Mouse (Mus musculus) liver, embryonic 14.5 days (tissue): ENCODE data around the gene Chst11.

Experiments used
- CTCF ChIP-seq: IDR thresholded peaks from 2 replicates; pipeline ENCODE4 v1.5.1; 2016; ENCODE audit warnings: antibody characterized with exemption, low read depth, control low read depth
- EP300 ChIP-seq: IDR thresholded peaks from 2 replicates; pipeline ENCODE4 v1.6.1; 2016; ENCODE audit warnings: antibody characterized with exemption, low read depth

DNA sequence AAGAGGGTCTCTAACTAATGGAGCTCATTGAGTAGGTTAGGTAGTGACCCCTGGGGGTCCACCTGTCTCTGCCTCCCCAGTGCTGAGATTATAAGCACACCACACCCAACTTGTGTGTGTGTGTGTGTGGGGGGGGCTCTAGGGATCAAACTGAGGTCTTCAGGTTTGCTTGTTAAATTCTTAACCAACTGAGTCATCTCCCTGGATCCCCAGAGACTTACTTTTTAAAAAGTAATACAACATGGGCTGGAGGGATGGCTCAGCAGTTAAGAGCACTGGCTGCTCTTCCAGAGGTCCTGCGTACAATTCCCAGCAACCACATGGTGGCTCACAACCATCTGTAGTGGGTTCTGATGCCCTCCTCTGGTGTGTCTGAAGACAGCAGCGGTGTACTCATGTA is 15.4 kb downstream of the Chst11 start:
- TF ChIP-seq CTCF (no peak), EP300 (no peak)
